Mouse (Mus musculus) fibroblast of lung, adult 2 months (primary cell): ENCODE data around the gene Mtf1.

Source experiments
- DNase-seq: peaks from one replicate; pipeline ENCODE4 v3.0.0-alpha.2; 2011; ENCODE audit warnings: low read depth

The Mtf1 gene

GRCm38 (mm10) chr4:124856294-124856693 lies 54.4 kb downstream of the Mtf1 start:
- DNase-seq: no peak

- DNase-seq: no peak
Observed at GRCm38 (mm10) chr4:124858370-124858769, 56.5 kb downstream of the Mtf1 start.

- no peak for DNase-seq
Observed at GRCm38 (mm10) chr4:124860446-124860845, 58.5 kb downstream of the Mtf1 start.

- no peak for DNase-seq
Observed at GRCm38 (mm10) chr4:124861283-124862188, 59.6 kb downstream of the Mtf1 start, which contains the start of gene Maneal. Gene Maneal, minus strand, starts transcription at chr4:124862171.

- DNase-seq: no peak
Observed at GRCm38 (mm10) chr4:124872719-124873118, 70.8 kb downstream of the Mtf1 start.

GRCm38 (mm10) chr4:124880599-124880998 lies 78.7 kb downstream of the Mtf1 start, which contains the start of gene Epha10:
Gene Epha10, plus strand, starts transcription at chr4:124880899.
- DNase-seq: no peak

GRCm38 (mm10) chr4:124881341-124881908 lies 79.5 kb downstream of the Mtf1 start:
- DNase-seq: no peak

GRCm38 (mm10) chr4:124882151-124882729 lies 80.3 kb downstream of the Mtf1 start:
- DNase-seq: no peak

- no peak for DNase-seq
Observed at GRCm38 (mm10) chr4:124888702-124889101, 86.8 kb downstream of the Mtf1 start.

- DNase-seq: no peak
Observed at GRCm38 (mm10) chr4:124889935-124890334, 88.0 kb downstream of the Mtf1 start.

GRCm38 (mm10) chr4:124890831-124891230 lies 88.9 kb downstream of the Mtf1 start:
- no peak for DNase-seq

GRCm38 (mm10) chr4:124893769-124894168 lies 91.9 kb downstream of the Mtf1 start:
- DNase-seq: no peak

- no peak for DNase-seq
Observed at GRCm38 (mm10) chr4:124894508-124895428, 92.9 kb downstream of the Mtf1 start.

GRCm38 (mm10) chr4:124898428-124898827 lies 96.5 kb downstream of the Mtf1 start:
- DNase-seq: no peak
